Mouse (Mus musculus) urinary bladder, postnatal 10 days (tissue): ENCODE measurements around the gene Gm3286.
"Not testable (repeated sequence)": the region's sequence is repeated elsewhere in the genome, so short reads cannot be mapped to it uniquely, and the experiment has no call there.

Source experiments
- DNase-seq: peaks from one replicate; pipeline ENCODE4 v3.0.0; 2022; ENCODE audit warnings: low spot score

Gene Gm3286

DNA sequence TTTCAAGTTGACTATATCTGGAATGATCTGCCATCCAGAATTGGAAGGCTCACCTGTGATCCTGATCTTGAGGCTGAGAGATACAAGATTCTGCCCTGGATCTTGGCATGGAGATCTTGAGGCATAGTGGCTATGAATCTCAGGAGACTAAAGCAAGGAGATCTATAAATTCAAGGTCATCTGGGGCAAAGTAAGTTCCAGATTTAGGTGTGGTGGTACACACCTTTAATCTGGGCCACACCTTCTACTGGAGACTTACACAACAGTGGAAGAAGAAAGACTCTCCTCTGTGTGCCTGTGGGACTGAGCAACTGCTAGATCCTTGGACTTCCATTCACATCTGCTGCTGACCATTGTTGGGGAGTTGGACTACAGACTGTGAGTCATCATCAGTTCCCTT lies at the start of gene Gm3286:
Gm3286 (plus strand) TSS at position 301 of the 400 bp plus-strand sequence.
- DNase-seq: not testable (repeated sequence)
